Mouse (Mus musculus): Measurements from ENCODE around the gene Ccdc159.

Ccdc159 gene

DNA sequence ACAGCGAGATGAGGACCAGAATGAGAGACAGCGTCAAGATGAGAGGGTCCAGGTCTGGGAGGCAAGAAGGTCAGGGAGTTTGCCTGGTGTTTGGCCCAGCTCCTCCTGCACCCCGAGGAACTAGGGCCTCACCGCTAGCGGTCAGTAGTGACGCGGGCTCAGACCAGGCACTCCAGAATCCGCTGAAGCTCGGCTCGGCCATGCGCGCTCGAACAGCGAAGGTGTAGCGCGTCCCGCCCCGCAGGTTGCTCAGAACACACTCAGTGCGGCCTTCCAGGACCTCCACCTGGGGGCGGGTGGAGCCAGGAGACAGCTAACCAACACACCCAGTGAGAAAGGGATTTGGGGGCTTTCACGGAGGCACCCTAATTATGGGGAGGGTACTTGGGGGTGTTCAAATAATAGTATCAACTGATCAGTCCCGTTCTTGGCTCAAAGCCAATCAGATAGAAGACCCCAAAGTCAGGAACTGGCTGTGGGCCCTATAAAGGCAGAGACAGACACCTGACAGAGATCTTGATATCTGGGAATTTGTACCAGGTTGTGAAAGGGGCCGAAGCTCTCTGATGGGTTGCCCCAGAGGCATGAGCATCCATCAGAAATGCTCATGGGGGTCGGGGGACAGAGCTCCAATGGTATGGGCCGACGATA is 33.4 kb downstream of the Ccdc159 start:
- in situ Hi-C loops (cut with MboI; ENCODE audit: low sequenced_read_pairs), result no loop called here

DNA sequence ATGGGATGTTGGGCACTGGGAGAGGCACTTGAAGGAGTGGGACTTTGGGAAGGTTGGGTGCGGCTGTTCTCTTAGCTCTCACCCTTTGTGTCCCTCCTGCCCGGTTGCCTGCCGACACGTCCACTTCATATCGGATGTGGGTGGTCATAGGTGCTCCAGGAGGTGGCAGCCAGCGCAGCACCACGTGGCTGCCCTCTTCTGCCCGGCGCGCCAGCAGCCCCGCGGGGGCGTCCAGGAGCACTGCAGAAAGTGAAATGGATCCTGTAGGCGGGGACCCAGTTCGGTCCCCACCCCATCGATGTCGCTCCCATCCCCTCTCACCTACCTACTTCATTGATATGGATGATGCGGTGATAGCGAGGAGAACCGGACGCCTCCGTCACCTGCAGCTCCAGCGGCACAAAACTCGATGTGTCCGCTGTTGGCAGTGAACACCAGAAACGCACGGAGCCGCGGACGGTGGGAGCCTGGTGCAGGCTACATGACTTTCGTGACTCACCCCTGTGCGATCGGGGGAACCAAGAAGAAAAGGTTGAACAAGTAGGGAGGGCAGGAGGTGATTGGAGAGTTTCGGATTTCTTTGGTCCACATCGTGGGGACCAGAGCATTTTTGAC is 34.2 kb downstream of the Ccdc159 start:
- in situ Hi-C loops (cut with MboI; ENCODE audit: low sequenced_read_pairs), result no loop called here

GRCm38 (mm10) chr9:21962010-21962409 is 34.7 kb downstream of the Ccdc159 start:
- in situ Hi-C loops (cut with MboI; ENCODE audit: low sequenced_read_pairs), result no loop called here

DNA sequence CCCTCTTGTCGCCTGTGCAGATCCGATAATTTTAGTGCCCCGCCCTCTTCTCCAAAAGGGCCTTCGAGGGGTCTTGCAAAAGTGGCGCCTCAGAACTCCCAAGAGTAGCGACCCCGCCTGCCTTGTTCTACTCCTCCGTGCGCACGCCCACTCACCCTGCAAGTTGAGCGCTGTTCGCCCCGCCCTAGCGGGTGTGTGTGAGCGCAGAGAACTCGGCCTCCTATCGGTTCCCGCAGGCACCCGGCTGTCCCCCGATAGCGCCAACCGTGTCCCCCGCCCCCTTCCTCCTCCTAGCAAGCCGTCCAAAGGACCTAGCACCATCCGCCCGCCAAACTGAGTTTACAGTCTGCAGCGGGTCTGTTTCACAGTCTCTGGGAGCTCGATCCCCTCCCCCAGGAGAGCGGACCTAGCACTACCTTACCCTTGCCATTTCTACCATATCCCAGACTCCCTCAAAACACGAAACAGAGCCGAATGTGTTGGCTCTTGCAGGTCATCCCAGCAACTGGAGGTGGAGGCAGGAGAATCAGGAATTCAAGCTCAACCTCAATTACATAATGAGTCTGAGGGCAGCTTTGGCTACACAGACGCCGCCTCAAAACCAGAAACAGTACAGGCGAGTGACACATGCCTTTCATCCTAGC is 35.3 kb downstream of the Ccdc159 start:
- in situ Hi-C loops (cut with MboI; ENCODE audit: low sequenced_read_pairs), result no loop called here

GRCm38 (mm10) chr9:21963417-21963816 is 36.1 kb downstream of the Ccdc159 start, which contains the start of gene Epor:
Gene Epor (minus strand): TSS chr9:21963506.
- in situ Hi-C loops (cut with MboI; ENCODE audit: low sequenced_read_pairs), result no loop called here

DNA sequence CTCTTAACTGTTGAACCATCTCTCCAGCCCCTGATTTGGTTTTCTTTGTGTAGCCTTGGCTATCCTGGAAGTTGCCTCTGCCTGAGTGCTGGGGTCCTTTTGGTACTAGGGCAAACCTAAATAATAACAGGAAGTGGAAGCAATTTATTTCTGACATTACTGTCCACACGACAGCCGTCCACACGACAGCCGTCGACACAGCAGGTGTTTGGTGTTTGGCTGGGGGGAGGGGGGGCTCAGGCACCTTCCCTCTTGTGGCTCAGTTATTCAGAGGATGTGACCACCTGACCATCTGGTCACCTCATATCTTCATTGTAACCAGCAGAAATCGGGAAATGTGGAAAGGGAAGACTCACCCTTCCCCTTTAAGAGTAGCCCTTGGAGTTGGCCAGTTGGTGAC is 41.6 kb downstream of the Ccdc159 start:
- in situ Hi-C loops (cut with MboI; ENCODE audit: low sequenced_read_pairs), result no loop called here

GRCm38 (mm10) chr9:21969304-21969703 is 42.0 kb downstream of the Ccdc159 start:
- in situ Hi-C loops (cut with MboI; ENCODE audit: low sequenced_read_pairs), result no loop called here

- in situ Hi-C loops (cut with MboI; ENCODE audit: low sequenced_read_pairs), result no loop called here
Observed at GRCm38 (mm10) chr9:21976626-21977175, 49.4 kb downstream of the Ccdc159 start.

- in situ Hi-C loops (cut with MboI; ENCODE audit: low sequenced_read_pairs), result no loop called here
Observed at GRCm38 (mm10) chr9:21977331-21977730, 50.1 kb downstream of the Ccdc159 start.

DNA sequence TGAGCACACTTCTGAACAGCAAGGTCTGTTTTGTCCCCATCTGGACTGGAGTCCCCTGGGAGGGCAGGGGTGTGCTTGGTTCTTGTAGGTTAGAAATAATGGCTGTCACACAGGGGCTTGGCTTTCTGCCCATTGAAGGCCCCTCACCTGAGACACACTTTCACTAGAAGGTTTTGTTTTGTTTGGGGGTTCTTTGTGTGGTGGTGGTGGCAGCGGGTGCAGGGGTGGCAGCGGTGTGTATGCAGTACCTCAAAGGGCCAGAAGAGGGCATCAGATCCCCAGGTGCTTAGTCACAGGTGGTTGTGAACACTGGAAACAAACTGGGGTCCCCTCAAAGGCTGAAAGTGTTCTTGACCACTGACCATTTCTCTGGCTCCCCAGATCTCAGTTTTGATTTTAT is 50.7 kb downstream of the Ccdc159 start:
- in situ Hi-C loops (cut with MboI; ENCODE audit: low sequenced_read_pairs), result no loop called here

DNA sequence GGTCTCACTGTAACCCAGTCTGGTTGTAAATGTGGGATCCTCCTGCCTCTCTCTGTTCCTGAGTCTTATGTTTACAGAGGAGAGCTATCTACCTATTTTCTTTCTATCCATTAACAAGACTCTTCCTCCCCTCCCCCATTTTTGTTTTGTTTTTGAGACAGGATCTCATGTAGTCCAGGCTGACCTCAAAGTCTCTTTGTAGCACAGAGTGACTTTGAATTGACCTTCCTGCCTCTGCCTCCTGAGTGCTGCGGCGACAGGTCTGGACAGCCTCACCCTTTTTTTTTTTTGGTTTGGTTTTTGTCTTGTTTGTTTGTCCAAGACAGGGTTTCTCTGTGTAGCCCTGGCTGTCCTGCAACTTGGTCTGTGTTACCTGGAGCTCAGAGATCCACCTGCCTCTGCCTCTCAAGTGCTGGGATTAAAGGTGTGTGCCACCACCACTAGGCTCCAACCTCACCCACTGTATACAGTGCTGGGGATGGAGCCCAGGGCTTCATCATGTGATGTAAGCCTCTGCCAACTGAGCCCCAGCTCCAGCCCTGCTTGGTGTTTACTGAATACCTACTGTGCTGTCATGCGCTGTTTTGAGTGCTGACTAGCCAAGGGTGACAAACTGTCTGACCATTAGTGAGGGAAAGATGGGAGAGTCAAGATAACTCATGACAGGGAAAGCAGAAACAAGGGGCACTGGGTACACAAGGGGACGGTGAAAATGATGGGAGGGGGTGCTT is 51.3 kb downstream of the Ccdc159 start:
- in situ Hi-C loops (cut with MboI; ENCODE audit: low sequenced_read_pairs), result no loop called here

DNA sequence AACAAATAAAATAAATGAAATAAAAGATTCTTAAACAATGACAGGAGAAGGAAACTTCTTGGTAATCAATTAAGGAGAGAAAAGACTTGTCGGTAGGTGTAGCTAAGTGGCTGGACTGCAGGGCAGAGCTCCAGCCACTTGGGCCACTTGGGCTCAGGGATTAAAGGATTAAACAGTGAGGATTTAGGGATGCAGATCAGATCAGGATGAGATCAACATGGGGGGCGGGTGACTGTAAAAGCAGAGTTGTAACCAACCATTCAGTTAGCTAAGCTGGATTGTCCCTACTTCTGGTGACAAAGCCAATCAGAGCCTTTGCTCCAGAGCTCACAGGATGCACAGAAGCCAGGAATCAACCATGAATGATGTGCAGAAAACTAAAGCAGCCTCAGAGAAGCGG is 56.6 kb downstream of the Ccdc159 start:
- in situ Hi-C loops (cut with MboI; ENCODE audit: low sequenced_read_pairs), result no loop called here
